Mouse (Mus musculus) cortical plate, adult 2 months (tissue): ENCODE results near the gene C1qa.

Source experiments
- CTCF ChIP-seq: fragments of 200-500 bp; IDR thresholded peaks from 2 replicates; pipeline ENCODE4 v1.5.1; 2011; ENCODE audit warnings: mild to moderate bottlenecking, control low read depth, low read length; ENCODE audit not compliant: insufficient read depth; ENCODE audit errors: extremely low read depth
- POLR2A ChIP-seq: fragments of 200-500 bp; IDR thresholded peaks from 2 replicates; pipeline ENCODE4 v1.6.1; 2011; ENCODE audit warnings: mild to moderate bottlenecking, low read length, control low read depth; ENCODE audit not compliant: insufficient read depth; ENCODE audit errors: extremely low read depth

DNA sequence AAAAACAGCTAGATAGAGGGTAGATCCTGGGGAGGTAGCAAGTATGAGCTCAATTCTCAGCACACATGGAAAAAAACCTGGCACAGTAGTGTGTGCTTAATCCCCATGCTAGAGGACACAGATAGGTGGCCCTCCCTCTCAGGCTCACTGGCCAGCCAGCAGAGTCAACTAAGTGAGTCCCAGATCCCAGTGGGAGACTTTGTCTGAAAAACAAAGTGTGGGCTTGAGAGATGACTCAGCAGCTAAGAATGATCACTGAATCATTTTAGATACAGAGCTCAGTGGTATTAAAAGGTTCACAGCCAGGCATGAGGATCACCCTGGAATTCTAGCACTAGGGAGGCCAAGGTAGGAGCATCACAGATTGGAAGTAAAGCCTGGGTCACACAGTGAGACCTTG is 9.2 kb upstream of the C1qa start:
- TF ChIP-seq CTCF (no peak), POLR2A (no peak)
